Mouse (Mus musculus): ENCODE measurements around the gene Fndc4.

- TF ChIP-seq CTCF (IDR thresholded peaks at IDR 0.05; ENCODE audit: extremely low read depth, insufficient read depth, insufficient read length, insufficient replicate concordance) = no peak
- no peak for TF ChIP-seq POLR2A (IDR thresholded peaks at IDR 0.05; ENCODE audit: low read depth, low read length)
These were observed 7.7 kb downstream of the Fndc4 start for GRCm38 (mm10) chr5:31288225-31288624.

All from spleen, adult 2 months (tissue).